Mouse (Mus musculus) cerebellum, adult 11 months (tissue): ENCODE data around the gene Clybl.

ENCODE experiments used
- DNase-seq: peaks from one replicate; pipeline ENCODE4 v3.0.0; 2022

Clybl gene

GRCm38 (mm10) chr14:122389684-122390370, 208.3 kb downstream of the Clybl start:
- no peak for DNase-seq

- DNase-seq, result no peak
Observed at GRCm38 (mm10) chr14:122390935-122391334, 209.4 kb downstream of the Clybl start.

DNA sequence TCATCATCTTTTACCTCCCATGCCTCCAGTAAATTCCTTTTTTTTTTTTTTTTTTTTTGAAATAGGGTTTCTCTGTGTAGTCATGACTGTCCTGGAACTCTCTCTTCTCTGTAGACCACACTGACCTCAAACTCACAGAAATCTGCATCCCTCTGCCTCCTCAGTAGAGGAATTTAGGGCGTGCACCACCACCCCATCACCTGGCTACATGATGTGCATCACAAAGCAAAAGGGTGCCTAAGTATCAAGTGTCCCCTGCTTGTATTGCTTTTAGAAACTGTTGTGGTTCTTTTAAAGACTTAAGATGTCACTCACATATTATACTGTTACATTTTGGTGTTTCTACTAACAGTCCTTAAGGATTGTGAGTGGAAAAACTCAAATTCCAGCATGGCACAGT, 211.6 kb downstream of the Clybl start:
- no peak for DNase-seq

GRCm38 (mm10) chr14:122398676-122399075, 217.2 kb downstream of the Clybl start:
- no peak for DNase-seq

DNA sequence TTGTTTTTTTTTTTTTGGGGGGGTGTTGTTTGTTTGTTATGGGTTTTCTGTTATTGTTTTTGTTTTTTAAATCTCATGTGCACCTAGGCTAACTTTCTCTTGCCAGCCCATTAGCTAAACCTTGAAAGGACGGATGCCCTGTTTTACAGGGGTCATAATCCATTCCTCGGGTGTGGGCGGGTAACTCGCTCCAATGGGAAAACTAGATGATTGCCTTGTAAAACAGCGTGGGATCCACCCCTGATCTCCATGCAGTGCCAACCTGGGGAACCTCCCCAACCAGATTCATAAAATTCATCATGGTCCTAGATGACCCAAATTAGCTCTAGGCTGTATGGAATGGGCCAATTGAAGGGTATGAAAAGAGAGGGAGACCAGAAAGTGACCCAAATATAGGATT, 218.4 kb downstream of the Clybl start:
- no peak for DNase-seq

DNA sequence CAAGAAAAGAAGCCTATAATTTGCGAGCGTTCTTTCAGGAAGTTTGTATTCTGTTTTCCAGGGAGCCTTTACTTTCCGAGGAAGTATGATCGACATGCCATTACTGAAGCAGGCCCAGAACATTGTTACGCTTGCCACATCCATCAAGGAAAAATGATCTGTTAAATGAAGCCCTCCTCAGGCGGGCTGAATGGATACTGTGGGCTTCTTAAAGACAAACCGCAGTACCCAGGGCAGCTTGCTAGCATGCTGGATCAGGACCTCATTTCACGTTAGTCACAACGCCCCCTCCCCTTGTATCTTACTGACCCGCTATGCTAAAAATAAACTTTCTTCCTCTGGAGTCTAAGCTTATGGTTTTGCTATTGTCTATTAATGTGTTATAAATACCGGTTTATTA, 220.4 kb downstream of the Clybl start:
- no peak for DNase-seq

- DNase-seq, result no peak
Observed at GRCm38 (mm10) chr14:122402716-122403258, 221.3 kb downstream of the Clybl start.

DNA sequence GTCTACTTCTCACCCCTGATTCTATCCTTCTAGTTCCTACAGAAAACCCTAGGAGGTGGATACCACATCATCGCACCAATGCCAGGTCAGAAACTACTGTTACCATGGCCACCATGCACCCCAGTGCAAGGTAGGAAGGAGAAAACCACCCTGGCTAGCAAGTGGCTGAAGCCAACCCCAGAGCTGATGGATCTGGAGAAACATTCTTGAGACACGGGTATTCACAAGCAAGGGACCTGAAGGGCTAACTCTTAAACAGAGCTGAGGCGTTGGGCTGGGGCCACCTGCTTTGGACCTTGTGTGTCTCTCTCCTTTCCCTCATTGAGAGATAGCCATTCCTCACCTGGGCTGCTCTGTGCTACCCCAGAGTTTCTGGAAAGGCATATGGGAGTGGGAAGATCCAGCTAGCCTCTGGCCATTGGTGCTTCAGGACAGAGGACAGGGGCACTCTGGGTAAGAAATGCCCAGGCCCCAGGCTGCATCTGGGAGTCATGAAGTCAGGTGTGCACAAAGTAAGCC, 222.0 kb downstream of the Clybl start:
- DNase-seq, result no peak

DNA sequence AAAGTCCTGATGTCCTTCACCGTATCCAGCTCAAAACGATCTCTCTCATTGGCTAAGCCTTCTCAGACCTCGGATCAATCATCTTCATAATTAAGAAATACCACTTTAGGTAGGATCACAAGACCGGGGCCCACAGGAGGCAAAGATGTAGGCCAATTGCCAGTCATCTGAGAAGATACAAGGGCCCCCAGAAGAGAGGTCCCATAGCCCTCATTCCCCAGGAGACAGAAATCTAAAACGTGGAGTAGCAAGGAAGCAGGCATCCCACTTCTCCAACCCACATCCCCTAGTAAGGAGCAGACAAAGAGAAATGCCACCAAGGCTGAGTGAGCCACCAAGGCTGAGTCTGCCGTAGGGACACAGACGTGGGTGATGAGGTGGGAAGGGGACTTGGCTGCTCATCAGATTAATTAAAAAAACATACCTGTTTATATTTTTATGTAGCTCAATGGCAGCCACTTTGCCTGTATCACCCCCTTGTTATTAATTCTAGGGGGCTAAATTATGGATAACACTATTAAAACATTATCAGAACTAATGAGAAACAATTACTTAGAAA, 223.2 kb downstream of the Clybl start:
- DNase-seq, result no peak

- DNase-seq, result no peak
Observed at GRCm38 (mm10) chr14:122405236-122405635, 223.7 kb downstream of the Clybl start.

- no peak for DNase-seq
Observed at GRCm38 (mm10) chr14:122405897-122406540, 224.5 kb downstream of the Clybl start.

DNA sequence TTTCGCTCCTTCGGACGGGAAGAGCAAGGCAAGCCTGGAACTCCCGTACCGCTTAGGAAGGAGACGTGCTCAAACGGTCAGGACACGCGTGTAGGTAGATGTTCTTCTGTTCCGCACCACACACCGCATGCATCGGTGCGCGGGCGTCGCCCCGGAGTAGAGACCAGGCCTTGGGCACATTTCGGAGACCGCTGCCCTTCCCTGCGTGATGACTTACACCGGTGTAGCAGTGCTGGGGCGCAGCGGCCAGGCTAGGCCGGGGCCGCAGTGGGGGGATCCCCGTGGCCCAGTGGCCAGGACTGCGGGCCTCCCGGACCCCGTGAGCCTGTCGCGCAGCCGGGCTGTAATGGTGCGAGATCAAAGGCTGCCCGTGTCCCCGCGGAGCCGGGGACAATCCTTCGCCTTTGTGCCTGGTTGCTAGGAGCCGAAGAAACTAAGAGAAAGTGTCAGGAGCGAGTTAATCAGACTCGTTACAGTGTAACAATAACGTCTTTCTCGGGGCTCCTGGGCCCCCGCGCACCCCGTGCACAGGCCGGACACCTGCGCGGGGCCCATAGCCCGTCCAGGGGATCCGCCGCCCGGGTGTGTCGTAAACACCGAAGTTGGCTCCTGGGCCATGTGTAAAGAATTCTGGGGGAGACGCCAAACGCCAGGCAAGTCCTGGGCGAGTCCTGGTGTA, 225.2 kb downstream of the Clybl start:
- peak; percentile 28 for DNase-seq

GRCm38 (mm10) chr14:122412841-122413541, 231.5 kb downstream of the Clybl start:
- DNase-seq, result no peak

DNA sequence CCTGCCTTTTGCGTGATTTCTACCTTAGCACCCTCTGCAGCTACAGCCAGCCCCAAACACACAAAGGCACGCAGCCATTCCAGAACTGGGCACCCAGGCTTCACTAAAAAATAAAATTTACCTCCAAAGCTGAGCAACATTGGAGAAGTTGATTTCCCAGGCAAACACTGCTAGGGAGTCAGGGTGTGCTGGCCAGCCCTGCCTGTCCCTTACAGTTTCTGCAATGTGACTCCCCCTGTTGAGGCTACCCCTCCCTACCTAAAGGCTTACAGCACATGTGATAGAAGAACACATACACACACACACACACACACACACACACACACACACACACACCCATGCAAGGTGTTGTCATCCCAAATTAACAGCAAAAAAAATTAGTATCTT, 232.0 kb downstream of the Clybl start:
- no peak for DNase-seq

GRCm38 (mm10) chr14:122414786-122415185, 233.3 kb downstream of the Clybl start:
- no peak for DNase-seq

- no peak for DNase-seq
Observed at GRCm38 (mm10) chr14:122416166-122416771, 234.8 kb downstream of the Clybl start.

DNA sequence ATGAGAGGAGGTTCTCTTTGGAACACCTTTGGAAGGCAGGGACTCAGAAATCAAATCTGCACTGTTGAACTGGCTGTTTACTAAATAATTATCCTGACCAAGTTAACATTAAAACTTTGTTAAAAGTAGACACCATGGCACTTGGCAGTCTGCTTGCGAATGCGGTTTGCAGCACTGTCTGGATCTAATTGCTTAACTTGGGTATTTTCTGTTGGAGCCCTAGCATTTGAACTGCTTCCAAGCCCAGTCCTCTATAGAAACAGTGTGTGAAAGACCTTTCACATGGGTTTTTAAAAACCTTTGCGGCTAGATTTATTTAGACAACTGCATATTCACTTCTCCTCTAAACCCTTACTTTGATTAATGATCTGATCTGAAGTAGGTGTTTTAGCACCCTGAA, 242.9 kb downstream of the Clybl start:
- no peak for DNase-seq

- DNase-seq, result no peak
Observed at GRCm38 (mm10) chr14:122426529-122427203, 245.2 kb downstream of the Clybl start.

- DNase-seq, result no peak
Observed at GRCm38 (mm10) chr14:122427204-122427560, 245.7 kb downstream of the Clybl start.

- DNase-seq, result no peak
Observed at GRCm38 (mm10) chr14:122427654-122428053, 246.2 kb downstream of the Clybl start.

- DNase-seq, result no peak
Observed at GRCm38 (mm10) chr14:122432558-122432957, 251.1 kb downstream of the Clybl start.

- no peak for DNase-seq
Observed at GRCm38 (mm10) chr14:122434039-122434438, 252.5 kb downstream of the Clybl start.
